In genomic region chr10:17659575-17659974, GRCm38 (mm10) we compare ENCODE assay signal across 36 mouse cellular contexts.
"Had no signal": no experiment of that assay in that cellular context is flagged by ENCODE, and none has a peak within 500 bp of the region (broad histone marks: within the 10 kb centered on the region; RNA-seq: fewer than 3 reads in every experiment).

No protein-coding gene starts in this region.

- H3K36me3 ChIP-seq: heart, embryonic 10.5 days; heart, embryonic 12.5 days; heart, embryonic 13.5 days; heart, embryonic 15.5 days; hindbrain, embryonic 10.5 days; hindbrain, embryonic 12.5 days; hindbrain, embryonic 13.5 days; hindbrain, embryonic 15.5 days; intestine, embryonic 15.5 days; kidney, embryonic 15.5 days had no signal

- H3K27ac ChIP-seq: heart, adult 2 months; heart, embryonic 10.5 days; heart, embryonic 13.5 days; heart, embryonic 15.5 days; hindbrain, embryonic 10.5 days; hindbrain, embryonic 12.5 days; hindbrain, embryonic 13.5 days; hindbrain, embryonic 14.5 days; hindbrain, embryonic 15.5 days; hindbrain, postnatal 0 days; intestine, embryonic 15.5 days; kidney, embryonic 15.5 days; kidney, postnatal 0 days; layer of hippocampus, adult 2 months had no signal

- H3K9ac ChIP-seq: heart, embryonic 12.5 days; heart, embryonic 13.5 days; heart, embryonic 15.5 days; hindbrain, embryonic 12.5 days; hindbrain, embryonic 13.5 days; hindbrain, embryonic 14.5 days; hindbrain, embryonic 15.5 days; intestine, embryonic 15.5 days; kidney, embryonic 15.5 days had no signal

- H3K4me2 ChIP-seq: heart, embryonic 11.5 days; heart, embryonic 12.5 days; heart, embryonic 13.5 days; heart, embryonic 15.5 days; hindbrain, embryonic 12.5 days; hindbrain, embryonic 13.5 days; hindbrain, embryonic 14.5 days; hindbrain, embryonic 15.5 days; intestine, embryonic 15.5 days; kidney, embryonic 15.5 days had no signal

- H3K4me1 ChIP-seq: hindbrain, embryonic 13.5 days; hindbrain, embryonic 15.5 days had no signal

- ATAC-seq: hindbrain, embryonic 16.5 days; hindbrain, postnatal 0 days; inflammation-experienced regulatory T-cells, adult 6 months; intestine, embryonic 15.5 days; intestine, embryonic 16.5 days; intestine, postnatal 0 days had no signal

- H3K27me3 ChIP-seq: heart, embryonic 12.5 days; heart, embryonic 13.5 days; heart, embryonic 15.5 days; hindbrain, embryonic 12.5 days; hindbrain, embryonic 13.5 days; hindbrain, embryonic 15.5 days; intestine, embryonic 15.5 days; kidney, embryonic 15.5 days had no signal

- H3K4me3 ChIP-seq: heart, adult 2 months; heart, embryonic 10.5 days; heart, embryonic 12.5 days; heart, embryonic 13.5 days; heart, embryonic 15.5 days; hindbrain, embryonic 10.5 days; hindbrain, embryonic 12.5 days; hindbrain, embryonic 13.5 days; hindbrain, embryonic 15.5 days; intestine, embryonic 15.5 days; kidney, embryonic 15.5 days; layer of hippocampus, adult 2 months had no signal

- H3K9me3 ChIP-seq: heart, embryonic 10.5 days; heart, embryonic 12.5 days; heart, embryonic 13.5 days; heart, embryonic 15.5 days; hindbrain, embryonic 10.5 days; hindbrain, embryonic 12.5 days; hindbrain, embryonic 13.5 days; hindbrain, embryonic 15.5 days; intestine, embryonic 15.5 days; kidney, embryonic 15.5 days had no signal

- DNase-seq: heart, adult 18-20 months; heart, adult 2 months; heart, postnatal 10 days; heart, postnatal 14 days; heart, postnatal 36 days; heart, postnatal 4 days; kidney, adult 11 months; kidney, adult 18-20 months; kidney, adult 2 months; kidney, adult 8-10 months; kidney, adult 9 months; kidney, postnatal 10 days; kidney, postnatal 14 days; kidney, postnatal 25 days; kidney, postnatal 36 days; kidney, postnatal 4 days; layer of hippocampus, adult 9-11 months had no signal
